Mouse (Mus musculus) thymus, adult 2 months (tissue): ENCODE measurements at regions not wholly inside any gene's neighbourhood (a gene's known extent, or its start where the extent isn't known, plus 50 kb on each side); places are given as distances from the start of the nearest gene placed in this dataset.

Source experiments
- CTCF ChIP-seq: fragments of 200-500 bp; IDR thresholded peaks from 2 replicates; pipeline ENCODE4 v1.5.1; 2012; ENCODE audit warnings: mild to moderate bottlenecking, control low read depth, low read length, moderate library complexity, borderline replicate concordance; ENCODE audit not compliant: control insufficient read depth, poor library complexity, insufficient read depth; ENCODE audit errors: extremely low read depth
- POLR2A ChIP-seq: fragments of 200-500 bp; IDR thresholded peaks from 2 replicates; pipeline ENCODE4 v1.6.1; 2012; ENCODE audit warnings: mild to moderate bottlenecking, low read length, control low read depth, moderate library complexity; ENCODE audit not compliant: control insufficient read depth, poor library complexity, insufficient read depth; ENCODE audit errors: extremely low read depth

GRCm38 (mm10) chr1:193626924-193627849, 257.1 kb upstream of the Camk1g start:
- TF ChIP-seq CTCF (no peak), POLR2A (no peak)
